Mouse (Mus musculus): ENCODE results near the gene Hs6st1. TPM values are rescaled to one million over a fixed set of nuclear protein-coding genes. Genes with fewer than 3 reads are reported as not detected.
A peak's percentile ranks its signal among the peaks of the same experiment; 100 is the strongest.

The Hs6st1 gene
- total and polyA plus RNA-seq, 3 experiments, result 9.1 to 18.1 (median 17.7) TPM

DNA sequence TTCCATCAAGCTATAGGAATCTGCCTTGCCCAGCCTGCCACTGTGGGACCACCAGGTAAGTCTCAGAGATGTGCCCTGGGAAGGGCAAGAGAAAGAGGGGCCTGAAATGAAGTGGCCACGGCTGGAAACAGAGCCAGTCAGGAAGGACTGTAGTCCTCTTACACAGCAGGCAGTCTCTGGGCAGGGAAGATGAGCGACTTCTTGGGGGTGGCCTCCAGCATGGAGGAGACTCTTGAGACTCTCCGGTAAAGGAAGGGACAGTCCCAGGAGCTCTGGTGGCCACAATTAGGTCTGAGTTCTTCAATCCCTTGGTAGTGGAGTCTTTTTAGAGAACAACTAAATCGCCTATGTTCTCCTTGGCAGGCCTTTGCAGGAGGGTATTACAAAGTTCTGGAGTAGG, 4.0 kb upstream of the Hs6st1 start (continued):
- TF ChIP-seq CTCF (conservative IDR thresholded peaks at IDR 0.05 in 1 of 2, IDR thresholded peaks at IDR 0.05 in 1 of 2; ENCODE audit: low read depth in 2 of 2, low read length in 2 of 2) (no peak), RCOR1 (conservative IDR thresholded peaks at IDR 0.05; ENCODE audit: low read depth, low read length) (no peak), ETS1 (conservative IDR thresholded peaks at IDR 0.05; ENCODE audit: low read depth, low read length) (no peak)

- dilution Hi-C loops (cut with MboI; ENCODE audit: extremely low pct_ligation_motif_present, extremely low pct_unique_long_range_greater_than_20kb, low sequenced_read_pairs) (no loop called here), in situ Hi-C loops (cut with MboI; ENCODE audit: low pct_ligation_motif_present, low pct_unique_long_range_greater_than_20kb, low sequenced_read_pairs) (loop anchor here (5.0 to 10.0 kb wide), 3 partner anchors 47 to 223 kb away; no protein-coding TSS in a partner anchor)
- Histone ChIP-seq H3K27me3 (replicated peaks) (peaks cover 3% of the 10 kb centered on the region), H3K36me3 (replicated peaks in 1 of 2; ENCODE audit: control insufficient read depth in 1 of 2, insufficient read depth in 1 of 2, low read length in 1 of 2) (peaks cover 0 to 1% of the 10 kb centered on the region in 2 experiments), H3K27ac (ENCODE audit: insufficient read depth, low read depth) (peak overlapping the region; percentile 47; the same call in 1 of the 2 replicates), H3K79me2 (replicated peaks; ENCODE audit: control insufficient read depth, extremely low read depth, insufficient read depth, poor library complexity, severe bottlenecking) (peaks cover 16% of the 10 kb centered on the region), H3K9ac (ENCODE audit: insufficient read depth, low read depth) (peak overlapping the region; percentile 29), H3K9me3 (replicated peaks; ENCODE audit: low read length) (no peaks in the 10 kb centered on the region), H3K4me1 (ENCODE audit: control insufficient read depth in 1 of 2, insufficient read depth in 2 of 2) (peaks cover 10 to 51% of the 10 kb centered on the region in 2 experiments), H3K4me2 (ENCODE audit: insufficient read depth, low read depth, poor library complexity, severe bottlenecking) (peak overlapping the region; percentile 56), H3K4me3 (replicated peaks in 1 of 3; ENCODE audit: low read depth in 2 of 3, low read length in 2 of 3, poor library complexity in 1 of 3) (peak overlapping the region in 2 of 3 experiments; percentile 4 to 28)
- DNase-seq (ENCODE audit: extremely low read depth), result peak; percentile 92
- TF ChIP-seq MAX (IDR thresholded peaks at IDR 0.05; ENCODE audit: low read length) (peak; percentile 72), TBP (conservative IDR thresholded peaks at IDR 0.05; ENCODE audit: low read depth, low read length) (no peak; the same call in 1 of the 2 replicates), USF1 (IDR thresholded peaks at IDR 0.05; ENCODE audit: low read depth, low read length) (peak; percentile 52), ETS1 (conservative IDR thresholded peaks at IDR 0.05; ENCODE audit: low read depth, low read length) (peak; percentile 58; the same call in 1 of the 2 replicates), MAFK (IDR thresholded peaks at IDR 0.05; ENCODE audit: insufficient replicate concordance, low read length) (peak; percentile 48; the same call in 1 of the 2 replicates), KAT2A (IDR thresholded peaks at IDR 0.05; ENCODE audit: insufficient replicate concordance, low read length) (no peak), CHD2 (IDR thresholded peaks at IDR 0.05; ENCODE audit: low read length) (peak; percentile 74), MYC (IDR thresholded peaks at IDR 0.05; ENCODE audit: low read depth, low read length) (peak; percentile 94), UBTF (IDR thresholded peaks at IDR 0.05; ENCODE audit: low read depth, low read length) (no peak; the same call in 1 of the 2 replicates), SIN3A (IDR thresholded peaks at IDR 0.05; ENCODE audit: low read length) (peak; percentile 88), BHLHE40 (IDR thresholded peaks at IDR 0.05; ENCODE audit: low read depth, low read length) (peak; percentile 86), USF2 (conservative IDR thresholded peaks at IDR 0.05; ENCODE audit: low read depth, low read length) (no peak), CHD1 (IDR thresholded peaks at IDR 0.05; ENCODE audit: low read depth, low read length) (peak; percentile 62; the same call in 1 of the 2 replicates), TCF12 (IDR thresholded peaks at IDR 0.05; ENCODE audit: low read depth, low read length) (peak; percentile 69), GABPA (IDR thresholded peaks at IDR 0.05; ENCODE audit: insufficient replicate concordance, low read depth, low read length) (no peak), ZKSCAN1 (IDR thresholded peaks at IDR 0.05; ENCODE audit: borderline replicate concordance, low read depth, low read length) (no peak), EP300 (IDR thresholded peaks at IDR 0.05; ENCODE audit: low read length) (no peak; the same call in 1 of the 2 replicates), IRF4 (IDR thresholded peaks at IDR 0.05; ENCODE audit: low read depth, low read length) (peak; percentile 62), MXI1 (IDR thresholded peaks at IDR 0.05; ENCODE audit: low read depth, low read length) (peak; percentile 65; the same call in 1 of the 2 replicates), ZMIZ1 (IDR thresholded peaks at IDR 0.05; ENCODE audit: low read depth, low read length) (0 out of 2 replicates have a peak, but pooled peaks have one; percentile 39), NELFE (IDR thresholded peaks at IDR 0.05; ENCODE audit: low read depth, low read length) (peak; percentile 38; the same call in 1 of the 2 replicates), RAD21 (IDR thresholded peaks at IDR 0.05; ENCODE audit: low read depth, low read length) (peak; percentile 85), CTCF (conservative IDR thresholded peaks at IDR 0.05 in 1 of 2, IDR thresholded peaks at IDR 0.05 in 1 of 2; ENCODE audit: low read depth in 2 of 2, low read length in 2 of 2) (peak; percentile 52 to 91), RCOR1 (conservative IDR thresholded peaks at IDR 0.05; ENCODE audit: low read depth, low read length) (no peak), MEF2A (IDR thresholded peaks at IDR 0.05; ENCODE audit: borderline replicate concordance, low read depth, low read length) (peak; percentile 49; the same call in 1 of the 2 replicates), HCFC1 (IDR thresholded peaks at IDR 0.05; ENCODE audit: low read depth, low read length) (peak; percentile 61), SMC3 (IDR thresholded peaks at IDR 0.05; ENCODE audit: low read depth, low read length) (peak; percentile 96), ZC3H11A (IDR thresholded peaks at IDR 0.05; ENCODE audit: low read depth, low read length) (peak; percentile 51), PAX5 (IDR thresholded peaks at IDR 0.05; ENCODE audit: low read length) (no peak), JUND (conservative IDR thresholded peaks at IDR 0.05; ENCODE audit: low read depth, low read length) (no peak), E2F4 (IDR thresholded peaks at IDR 0.05; ENCODE audit: insufficient replicate concordance, low read depth, low read length) (0 out of 2 replicates have a peak, but pooled peaks have one; percentile 73), ZNF384 (IDR thresholded peaks at IDR 0.05; ENCODE audit: low read depth, low read length) (no peak), ELF1 (IDR thresholded peaks at IDR 0.05; ENCODE audit: low read depth, low read length) (peak; percentile 50)
Measured at GRCm38 (mm10) chr1:36064861-36065760, 3.1 kb upstream of the Hs6st1 start.

Data from CH12.LX (cell line).